Mouse (Mus musculus) stomach, postnatal 0 days (tissue): Measurements from ENCODE around the gene Tex29.

Source experiments
- CTCF ChIP-seq: IDR thresholded peaks from 2 replicates; pipeline ENCODE4 v1.5.1; 2016; ENCODE audit warnings: antibody characterized with exemption, low read depth, mild to moderate bottlenecking, moderate library complexity
- EP300 ChIP-seq: optimal IDR thresholded peaks from 2 replicates; pipeline ENCODE3; 2016; ENCODE audit warnings: antibody characterized with exemption

- no peak for TF ChIP-seq CTCF
- TF ChIP-seq EP300, result no peak
Observed at GRCm38 (mm10) chr8:11841571-11841970, 1.3 kb downstream of the Tex29 start.
